15 mouse cellular contexts compared by ENCODE assay signal in the genomic region with DNA sequence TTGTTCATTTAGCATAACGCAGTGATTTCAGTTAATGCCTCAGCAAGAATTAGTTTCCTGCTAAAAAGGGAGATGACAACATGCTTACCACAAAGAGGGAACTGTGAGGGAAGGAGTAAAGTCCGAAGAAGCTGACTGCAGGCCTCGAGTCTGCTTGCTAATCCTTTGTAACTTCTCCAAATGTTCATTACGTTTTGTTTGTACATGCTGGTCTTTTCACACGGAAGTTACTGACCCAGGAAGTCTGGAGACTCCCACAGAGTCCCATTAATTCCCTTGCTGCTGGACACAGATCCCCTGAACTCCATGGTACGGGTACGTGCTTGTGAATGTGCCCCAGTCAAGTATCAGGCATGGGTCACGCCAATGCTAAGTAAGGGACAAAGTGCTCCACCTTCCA.
A peak's percentile ranks its signal among the peaks of the same experiment; 100 is the strongest.
DNase-seq lines count a peak whose midpoint lies in the region; ATAC-seq and TF ChIP-seq lines count a peak whose summit lies in the region.
"Had no signal": no experiment of that assay in that cellular context is flagged by ENCODE, and none has a peak within 500 bp of the region (broad histone marks: within the 10 kb centered on the region; RNA-seq: fewer than 3 reads in every experiment).

No protein-coding gene starts in this region.

- TF ChIP-seq CTCF in hindbrain, postnatal 0 days (IDR thresholded peaks at IDR 0.05; ENCODE audit: low read depth), result no peak

- no peaks in the 10 kb centered on the region for H3K9me3 ChIP-seq in hindbrain, postnatal 0 days (ENCODE audit: low read length)
- H3K9me3 ChIP-seq in hindbrain, embryonic 12.5 days (replicated peaks), result no peaks in the 10 kb centered on the region
- H3K9me3 ChIP-seq in liver, embryonic 12.5 days (replicated peaks), result no peaks in the 10 kb centered on the region
- H3K9me3 ChIP-seq: intestine, embryonic 15.5 days; liver, embryonic 15.5 days; midbrain, embryonic 12.5 days had no signal

- H3K4me2 ChIP-seq in hindbrain, postnatal 0 days (ENCODE audit: low read depth, low read length), result no peak overlapping the region
- no peak overlapping the region for H3K4me2 ChIP-seq in hindbrain, embryonic 12.5 days (replicated peaks)
- H3K4me2 ChIP-seq in liver, embryonic 12.5 days, result no peak overlapping the region
- H3K4me2 ChIP-seq: intestine, embryonic 15.5 days; liver, embryonic 15.5 days; midbrain, embryonic 12.5 days had no signal

- intact Hi-C loops in left cerebral cortex, postnatal 36 days (cut with DNase I), result no loop called here

- no peak overlapping the region for H3K4me3 ChIP-seq in hindbrain, postnatal 0 days (ENCODE audit: low read length)
- no peak overlapping the region for H3K4me3 ChIP-seq in hindbrain, embryonic 12.5 days
- no peak overlapping the region for H3K4me3 ChIP-seq in macrophage (ENCODE audit: inconsistent target)
- H3K4me3 ChIP-seq in liver, embryonic 12.5 days, result no peak overlapping the region
- H3K4me3 ChIP-seq: heart, adult 2 months; intestine, embryonic 15.5 days; liver, embryonic 15.5 days; midbrain, embryonic 12.5 days had no signal

- ATAC-seq in hindbrain, postnatal 0 days, result no peak
- no peak for ATAC-seq in hindbrain, embryonic 12.5 days (ENCODE audit: low FRiP score)
- ATAC-seq in liver, embryonic 12.5 days, result no peak
- ATAC-seq: intestine, embryonic 15.5 days had no signal

- no peak overlapping the region for H3K9ac ChIP-seq in hindbrain, postnatal 0 days (replicated peaks; ENCODE audit: low read length)
- H3K9ac ChIP-seq in hindbrain, embryonic 12.5 days, result no peak overlapping the region
- H3K9ac ChIP-seq in liver, embryonic 12.5 days, result no peak overlapping the region
- H3K9ac ChIP-seq: intestine, embryonic 15.5 days; liver, embryonic 15.5 days; midbrain, embryonic 12.5 days had no signal

- H3K27ac ChIP-seq in hindbrain, postnatal 0 days, result no peak overlapping the region
- H3K27ac ChIP-seq in hindbrain, embryonic 12.5 days, result no peak overlapping the region
- H3K27ac ChIP-seq in macrophage, result peak overlapping the region; percentile 74
- no peak overlapping the region for H3K27ac ChIP-seq in liver, embryonic 12.5 days
- H3K27ac ChIP-seq: heart, adult 2 months; intestine, embryonic 15.5 days; liver, embryonic 15.5 days; midbrain, embryonic 12.5 days had no signal

- no peaks in the 10 kb centered on the region for H3K27me3 ChIP-seq in hindbrain, postnatal 0 days (ENCODE audit: insufficient read depth, low read length)
- no peaks in the 10 kb centered on the region for H3K27me3 ChIP-seq in hindbrain, embryonic 12.5 days
- no peaks in the 10 kb centered on the region for H3K27me3 ChIP-seq in liver, embryonic 12.5 days (replicated peaks)
- H3K27me3 ChIP-seq: intestine, embryonic 15.5 days; liver, embryonic 15.5 days; midbrain, embryonic 12.5 days had no signal

- no peaks in the 10 kb centered on the region for H3K4me1 ChIP-seq in hindbrain, postnatal 0 days (ENCODE audit: insufficient read depth, low read length)
- no peaks in the 10 kb centered on the region for H3K4me1 ChIP-seq in hindbrain, embryonic 12.5 days
- no peaks in the 10 kb centered on the region for H3K4me1 ChIP-seq in liver, embryonic 12.5 days
- H3K4me1 ChIP-seq: intestine, embryonic 15.5 days; liver, embryonic 15.5 days had no signal

- 38% methylated on average over 8 of the region's 8 CpGs for WGBS in hindbrain, postnatal 0 days
- 52% methylated on average over 8 of the region's 8 CpGs for WGBS in hindbrain, embryonic 12.5 days
- WGBS in macrophage (ENCODE audit: missing documents), result 27% methylated on average over 8 of the region's 8 CpGs
- WGBS in liver, embryonic 12.5 days (ENCODE audit: insufficient replicate concordance), result 41% methylated on average over 8 of the region's 8 CpGs

- peak; percentile 2 for DNase-seq in hindbrain, postnatal 0 days (ENCODE audit: low spot score)
- peak; percentile 26 for DNase-seq in Muller cell, postnatal 12 days (ENCODE audit: inconsistent ontology term)
- DNase-seq in kidney, adult 9 months, result peak; percentile 15
- DNase-seq in retina, embryonic 14.5 days (ENCODE audit: low spot score), result no peak
- DNase-seq in left cerebral cortex, postnatal 36 days (ENCODE audit: low spot score in 2 of 2), result no peak
- DNase-seq: adrenal gland, postnatal 36 days; B cell, adult 2 months; cerebellum, adult 18-20 months had no signal

- no peaks in the 10 kb centered on the region for H3K36me3 ChIP-seq in hindbrain, postnatal 0 days (ENCODE audit: insufficient read depth, low read length)
- no peaks in the 10 kb centered on the region for H3K36me3 ChIP-seq in hindbrain, embryonic 12.5 days
- H3K36me3 ChIP-seq in macrophage (ENCODE audit: inconsistent target), result no peaks in the 10 kb centered on the region
- H3K36me3 ChIP-seq in liver, embryonic 12.5 days, result no peaks in the 10 kb centered on the region
- H3K36me3 ChIP-seq: intestine, embryonic 15.5 days; liver, embryonic 15.5 days; midbrain, embryonic 12.5 days had no signal

- H3K79me2 ChIP-seq in macrophage (ENCODE audit: inconsistent target), result no peaks in the 10 kb centered on the region

Comparison
In these comparisons a context has a peak if more than half of its experiments do, and no peak if none do; other contexts are left out.
1. DNase-seq: peak in hindbrain, postnatal 0 days (single experiment), Muller cell, postnatal 12 days (single experiment) and kidney, adult 9 months (single experiment); none in retina, embryonic 14.5 days (single experiment) and left cerebral cortex, postnatal 36 days (0 of 2).